Mouse (Mus musculus): ENCODE results near the gene Bcar3. TPM values are rescaled to one million over a fixed set of nuclear protein-coding genes. Genes with fewer than 3 reads are reported as not detected.
"Not testable (repeated sequence)": the region's sequence is repeated elsewhere in the genome, so short reads cannot be mapped to it uniquely, and the experiment has no call there.

Gene Bcar3
- polyA plus RNA-seq, 1 experiment from 2014 or later = 15.9 TPM

DNA sequence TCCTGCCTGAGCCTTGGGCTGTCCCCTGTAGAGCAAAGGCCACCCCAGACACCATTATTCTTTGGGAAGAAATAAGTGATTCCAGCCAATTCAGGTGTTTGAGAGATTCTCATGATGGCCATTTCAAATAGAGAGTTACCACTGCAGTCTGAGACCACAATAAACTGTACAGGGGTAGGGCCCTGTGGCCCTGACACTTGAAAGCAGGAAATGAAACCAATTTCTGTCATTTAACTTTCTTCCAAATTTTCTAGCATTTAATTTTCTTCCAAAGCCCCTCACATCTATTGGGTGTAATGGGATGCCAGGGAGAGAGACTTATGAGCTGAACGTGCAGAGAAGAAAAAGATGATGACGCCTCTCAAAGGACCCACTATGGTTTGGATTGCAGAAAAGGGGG is 97.2 kb downstream of the Bcar3 start:
- ATAC-seq (ENCODE audit: low FRiP score, low TSS enrichment) = no peak

DNA sequence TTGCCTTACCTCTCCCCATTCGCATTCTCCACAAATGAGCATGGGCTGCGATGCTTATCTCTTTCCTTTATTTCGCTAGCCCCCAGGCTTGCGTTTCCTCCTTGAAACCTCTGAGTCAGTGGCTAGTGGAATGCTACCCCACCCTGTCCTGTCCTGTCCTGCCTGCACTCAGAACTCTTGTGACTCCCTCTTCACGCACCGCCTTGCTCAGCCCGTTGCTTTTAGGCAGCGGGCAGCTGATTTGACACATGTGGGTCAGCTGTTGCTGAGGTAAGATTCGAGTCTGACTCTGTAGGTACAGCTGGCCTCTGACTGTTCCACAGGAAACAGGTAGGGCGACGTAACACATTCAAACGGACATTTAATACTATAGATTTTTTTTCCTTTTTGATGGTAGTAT is 97.9 kb downstream of the Bcar3 start:
- Histone ChIP-seq H3K9me3 (ENCODE audit: low read length) (no peaks in the 10 kb centered on the region), H3K36me3 (ENCODE audit: insufficient read depth, low read length) (no peaks in the 10 kb centered on the region), H3K9ac (replicated peaks; ENCODE audit: low read length) (no peak overlapping the region), H3K4me2 (replicated peaks; ENCODE audit: low read depth, low read length) (no peak overlapping the region), H3K27ac (ENCODE audit: low read length) (no peak overlapping the region), H3K27me3 (ENCODE audit: insufficient read depth, low read length) (no peaks in the 10 kb centered on the region), H3K4me1 (ENCODE audit: insufficient read depth, low read length) (no peaks in the 10 kb centered on the region), H3K4me3 (ENCODE audit: low read length) (no peak overlapping the region)
- WGBS = 47% methylated on average over 12 of the region's 12 CpGs
- ATAC-seq (ENCODE audit: low FRiP score, low TSS enrichment) = no peak

More for the DNA sequence above, 97.2 kb downstream of the Bcar3 start:
- H3K4me1 ChIP-seq (ENCODE audit: insufficient read depth, low read length) = no peaks in the 10 kb centered on the region
- WGBS = 90% methylated on average over 2 of the region's 2 CpGs
- no peaks in the 10 kb centered on the region for H3K27me3 ChIP-seq (ENCODE audit: insufficient read depth, low read length)
- no peak overlapping the region for H3K27ac ChIP-seq (ENCODE audit: low read length)
- H3K9me3 ChIP-seq (ENCODE audit: low read length) = no peaks in the 10 kb centered on the region
- H3K36me3 ChIP-seq (ENCODE audit: insufficient read depth, low read length) = no peaks in the 10 kb centered on the region
- H3K4me2 ChIP-seq (replicated peaks; ENCODE audit: low read depth, low read length) = no peak overlapping the region
- no peak overlapping the region for H3K4me3 ChIP-seq (ENCODE audit: low read length)
- no peak overlapping the region for H3K9ac ChIP-seq (replicated peaks; ENCODE audit: low read length)

- not testable (repeated sequence) for H3K4me1 ChIP-seq (ENCODE audit: insufficient read depth, low read length); H3K4me3 ChIP-seq (ENCODE audit: low read length); ATAC-seq (ENCODE audit: low FRiP score, low TSS enrichment); H3K27ac ChIP-seq (ENCODE audit: low read length); H3K9ac ChIP-seq (replicated peaks; ENCODE audit: low read length); H3K27me3 ChIP-seq (ENCODE audit: insufficient read depth, low read length); H3K4me2 ChIP-seq (replicated peaks; ENCODE audit: low read depth, low read length); H3K9me3 ChIP-seq (ENCODE audit: low read length); H3K36me3 ChIP-seq (ENCODE audit: insufficient read depth, low read length)
- 56% methylated on average over 4 of the region's 4 CpGs for WGBS
Measured at GRCm38 (mm10) chr3:122393411-122393810, 99.5 kb downstream of the Bcar3 start.

DNA sequence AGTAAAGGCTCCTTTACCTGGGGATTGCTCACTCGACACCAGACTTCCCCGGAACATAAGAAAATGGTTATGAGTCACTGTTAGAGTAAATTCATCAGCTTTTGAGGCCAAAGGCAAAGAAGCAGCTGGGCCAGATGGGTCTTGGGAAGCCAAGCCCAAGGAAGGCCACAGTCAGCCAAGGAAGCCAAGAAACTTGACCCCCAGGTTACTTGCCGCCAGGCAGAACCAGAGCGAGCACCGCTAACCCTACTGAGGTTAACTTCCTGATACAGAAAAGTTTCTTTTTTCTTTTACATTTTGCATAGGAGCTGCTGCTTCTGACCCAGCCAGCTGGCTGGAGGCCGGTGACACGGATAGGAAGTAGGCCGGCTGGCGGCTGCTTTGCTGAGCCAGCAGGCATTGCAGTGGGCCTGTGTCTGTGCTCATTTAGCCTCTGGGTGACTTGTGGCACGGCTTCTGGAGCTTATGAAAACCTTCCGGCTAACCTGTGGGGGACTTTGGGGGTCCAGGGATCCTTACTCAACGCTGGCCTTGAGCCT is 100.0 kb downstream of the Bcar3 start:
- no peak overlapping the region for H3K9ac ChIP-seq (replicated peaks; ENCODE audit: low read length)
- no peaks in the 10 kb centered on the region for H3K9me3 ChIP-seq (ENCODE audit: low read length)
- no peaks in the 10 kb centered on the region for H3K4me1 ChIP-seq (ENCODE audit: insufficient read depth, low read length)
- no peaks in the 10 kb centered on the region for H3K36me3 ChIP-seq (ENCODE audit: insufficient read depth, low read length)
- 72% methylated on average over 12 of the region's 12 CpGs for WGBS
- no peak overlapping the region for H3K27ac ChIP-seq (ENCODE audit: low read length)
- H3K27me3 ChIP-seq (ENCODE audit: insufficient read depth, low read length) = no peaks in the 10 kb centered on the region
- no peak for ATAC-seq (ENCODE audit: low FRiP score, low TSS enrichment)
- H3K4me2 ChIP-seq (replicated peaks; ENCODE audit: low read depth, low read length) = no peak overlapping the region
- no peak overlapping the region for H3K4me3 ChIP-seq (ENCODE audit: low read length)

DNA sequence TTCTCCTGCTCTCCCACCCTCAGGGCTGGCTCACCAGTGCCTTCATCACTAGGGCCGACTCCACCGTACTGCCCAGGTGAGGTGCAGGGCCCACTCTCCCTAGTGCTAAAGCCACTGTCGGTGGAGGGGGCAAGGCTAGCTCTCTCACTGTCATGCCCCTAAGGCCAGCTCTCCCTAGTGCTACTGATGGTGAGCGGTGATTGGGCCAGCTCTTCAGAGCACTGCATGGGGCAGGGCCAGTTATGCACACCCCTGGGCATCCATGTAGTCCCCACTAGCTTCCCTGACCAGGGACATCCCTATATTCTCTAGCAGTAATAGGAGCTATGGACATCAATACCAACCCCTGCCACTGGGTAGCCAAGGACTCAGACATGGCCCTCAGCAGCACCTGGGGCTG is 103.0 kb downstream of the Bcar3 start:
- no peak overlapping the region for H3K9ac ChIP-seq (replicated peaks; ENCODE audit: low read length)
- H3K9me3 ChIP-seq (ENCODE audit: low read length) = no peaks in the 10 kb centered on the region
- H3K4me1 ChIP-seq (ENCODE audit: insufficient read depth, low read length) = peaks cover 7% of the 10 kb centered on the region; the same call in 1 of the 2 replicates
- no peak overlapping the region for H3K27ac ChIP-seq (ENCODE audit: low read length)
- H3K4me3 ChIP-seq (ENCODE audit: low read length) = no peak overlapping the region
- no peaks in the 10 kb centered on the region for H3K27me3 ChIP-seq (ENCODE audit: insufficient read depth, low read length)
- no peak for ATAC-seq (ENCODE audit: low FRiP score, low TSS enrichment)
- 89% methylated on average over 4 of the region's 4 CpGs for WGBS
- no peaks in the 10 kb centered on the region for H3K36me3 ChIP-seq (ENCODE audit: insufficient read depth, low read length)
- H3K4me2 ChIP-seq (replicated peaks; ENCODE audit: low read depth, low read length) = no peak overlapping the region

- H3K4me3 ChIP-seq (ENCODE audit: low read length) = no peak overlapping the region
- peaks cover 10% of the 10 kb centered on the region; the same call in 1 of the 2 replicates for H3K4me1 ChIP-seq (ENCODE audit: insufficient read depth, low read length)
- H3K27ac ChIP-seq (ENCODE audit: low read length) = no peak overlapping the region
- no peaks in the 10 kb centered on the region for H3K9me3 ChIP-seq (ENCODE audit: low read length)
- WGBS = 52% methylated on average over 7 of the region's 7 CpGs
- H3K27me3 ChIP-seq (ENCODE audit: insufficient read depth, low read length) = no peaks in the 10 kb centered on the region
- H3K4me2 ChIP-seq (replicated peaks; ENCODE audit: low read depth, low read length) = no peak overlapping the region
- ATAC-seq (ENCODE audit: low FRiP score, low TSS enrichment) = no peak
- no peaks in the 10 kb centered on the region for H3K36me3 ChIP-seq (ENCODE audit: insufficient read depth, low read length)
- H3K9ac ChIP-seq (replicated peaks; ENCODE audit: low read length) = no peak overlapping the region
Measured at GRCm38 (mm10) chr3:122397401-122397800, 103.5 kb downstream of the Bcar3 start.

- peaks cover 10% of the 10 kb centered on the region; the same call in 1 of the 2 replicates for H3K4me1 ChIP-seq (ENCODE audit: insufficient read depth, low read length)
- 96% methylated on average over 2 of the region's 2 CpGs for WGBS
- no peak for ATAC-seq (ENCODE audit: low FRiP score, low TSS enrichment)
Measured at GRCm38 (mm10) chr3:122401011-122401410, 107.1 kb downstream of the Bcar3 start.

DNA sequence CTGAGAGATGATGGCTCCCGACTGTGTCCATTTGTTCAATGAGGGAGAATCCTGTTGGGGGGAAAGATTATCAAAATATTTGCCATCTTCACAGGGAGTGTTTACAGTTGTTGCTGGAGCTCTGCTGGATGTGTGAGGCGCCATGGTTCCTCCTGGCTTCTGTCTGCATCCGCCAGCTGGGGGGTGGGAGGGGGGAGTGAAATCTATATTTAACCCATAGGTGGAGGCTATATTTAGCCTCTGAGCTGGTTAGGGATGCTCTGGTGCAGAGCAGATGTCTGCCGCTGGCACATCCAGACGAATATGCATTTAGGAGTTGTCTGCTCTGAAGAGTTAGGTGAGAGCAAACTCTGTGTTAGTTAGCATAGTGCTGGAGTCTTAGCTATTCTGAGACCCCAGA is 108.2 kb downstream of the Bcar3 start:
- no peak for ATAC-seq (ENCODE audit: low FRiP score, low TSS enrichment)
- no peak overlapping the region for H3K9ac ChIP-seq (replicated peaks; ENCODE audit: low read length)
- peaks cover 10% of the 10 kb centered on the region; the same call in 1 of the 2 replicates for H3K4me1 ChIP-seq (ENCODE audit: insufficient read depth, low read length)
- H3K36me3 ChIP-seq (ENCODE audit: insufficient read depth, low read length) = no peaks in the 10 kb centered on the region
- H3K4me3 ChIP-seq (ENCODE audit: low read length) = no peak overlapping the region
- H3K27me3 ChIP-seq (ENCODE audit: insufficient read depth, low read length) = no peaks in the 10 kb centered on the region
- H3K4me2 ChIP-seq (replicated peaks; ENCODE audit: low read depth, low read length) = no peak overlapping the region
- 44% methylated on average over 5 of the region's 5 CpGs for WGBS
- H3K27ac ChIP-seq (ENCODE audit: low read length) = no peak overlapping the region
- H3K9me3 ChIP-seq (ENCODE audit: low read length) = no peaks in the 10 kb centered on the region

More at GRCm38 (mm10) chr3:122401011-122401410, 107.1 kb downstream of the Bcar3 start:
- Histone ChIP-seq H3K27me3 (ENCODE audit: insufficient read depth, low read length) (no peaks in the 10 kb centered on the region), H3K9ac (replicated peaks; ENCODE audit: low read length) (no peak overlapping the region), H3K27ac (ENCODE audit: low read length) (no peak overlapping the region), H3K9me3 (ENCODE audit: low read length) (no peaks in the 10 kb centered on the region), H3K36me3 (ENCODE audit: insufficient read depth, low read length) (no peaks in the 10 kb centered on the region), H3K4me2 (replicated peaks; ENCODE audit: low read depth, low read length) (no peak overlapping the region), H3K4me3 (ENCODE audit: low read length) (no peak overlapping the region)

DNA sequence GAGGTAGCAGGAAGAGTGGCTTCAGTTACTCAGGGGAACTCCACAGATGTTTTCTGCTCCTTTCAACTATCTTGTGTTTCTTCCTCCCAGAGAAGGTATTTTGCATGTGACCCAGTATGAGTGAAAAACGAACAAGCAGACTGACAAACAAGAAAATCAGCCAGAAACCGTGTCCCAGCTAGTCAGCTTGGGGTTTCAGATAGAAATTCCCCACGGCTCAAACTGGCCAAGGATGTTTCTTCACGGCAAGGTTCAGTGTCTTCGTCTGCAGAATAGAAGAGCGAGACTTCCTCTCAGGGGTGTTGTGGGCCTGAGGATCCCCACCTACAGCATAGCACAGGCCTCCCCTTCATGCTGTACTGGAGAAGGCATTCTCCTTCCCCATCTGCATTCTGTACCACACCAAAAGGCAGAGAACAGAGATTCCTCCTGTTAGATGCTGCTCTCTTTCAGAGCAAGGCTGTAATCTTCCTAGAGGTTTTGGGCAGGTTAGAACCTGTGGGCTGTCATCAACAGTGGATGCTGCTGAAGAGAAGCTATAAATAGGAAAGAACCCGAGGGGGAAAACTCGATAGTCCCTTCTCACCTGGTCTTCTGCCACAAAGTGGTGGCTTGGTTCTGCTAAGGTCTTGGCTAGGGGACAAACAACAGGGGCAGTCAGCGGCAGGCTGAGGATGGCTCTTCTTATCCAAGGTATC is 110.1 kb downstream of the Bcar3 start:
- Histone ChIP-seq H3K4me3 (ENCODE audit: low read length) (no peak overlapping the region), H3K4me1 (ENCODE audit: insufficient read depth, low read length) (peaks cover 13% of the 10 kb centered on the region; the same call in 1 of the 2 replicates), H3K27me3 (ENCODE audit: insufficient read depth, low read length) (no peaks in the 10 kb centered on the region), H3K27ac (ENCODE audit: low read length) (no peak overlapping the region), H3K36me3 (ENCODE audit: insufficient read depth, low read length) (no peaks in the 10 kb centered on the region), H3K4me2 (replicated peaks; ENCODE audit: low read depth, low read length) (no peak overlapping the region), H3K9me3 (ENCODE audit: low read length) (no peaks in the 10 kb centered on the region), H3K9ac (replicated peaks; ENCODE audit: low read length) (no peak overlapping the region)
- ATAC-seq (ENCODE audit: low FRiP score, low TSS enrichment) = no peak
- 80% methylated on average over 9 of the region's 9 CpGs for WGBS

GRCm38 (mm10) chr3:122405203-122405956 is 111.4 kb downstream of the Bcar3 start:
- Histone ChIP-seq H3K9me3 (ENCODE audit: low read length) (no peaks in the 10 kb centered on the region), H3K9ac (replicated peaks; ENCODE audit: low read length) (no peak overlapping the region), H3K36me3 (ENCODE audit: insufficient read depth, low read length) (no peaks in the 10 kb centered on the region), H3K4me2 (replicated peaks; ENCODE audit: low read depth, low read length) (no peak overlapping the region), H3K4me1 (ENCODE audit: insufficient read depth, low read length) (peaks cover 11% of the 10 kb centered on the region; the same call in 1 of the 2 replicates), H3K27me3 (ENCODE audit: insufficient read depth, low read length) (no peaks in the 10 kb centered on the region), H3K4me3 (ENCODE audit: low read length) (no peak overlapping the region), H3K27ac (ENCODE audit: low read length) (no peak overlapping the region)
- no peak for ATAC-seq (ENCODE audit: low FRiP score, low TSS enrichment)
- 53% methylated on average over 8 of the region's 8 CpGs for WGBS

All from kidney, embryonic 16.5 days (tissue).